ENCODE assay signal across 8 mouse cellular contexts in the genomic region with DNA sequence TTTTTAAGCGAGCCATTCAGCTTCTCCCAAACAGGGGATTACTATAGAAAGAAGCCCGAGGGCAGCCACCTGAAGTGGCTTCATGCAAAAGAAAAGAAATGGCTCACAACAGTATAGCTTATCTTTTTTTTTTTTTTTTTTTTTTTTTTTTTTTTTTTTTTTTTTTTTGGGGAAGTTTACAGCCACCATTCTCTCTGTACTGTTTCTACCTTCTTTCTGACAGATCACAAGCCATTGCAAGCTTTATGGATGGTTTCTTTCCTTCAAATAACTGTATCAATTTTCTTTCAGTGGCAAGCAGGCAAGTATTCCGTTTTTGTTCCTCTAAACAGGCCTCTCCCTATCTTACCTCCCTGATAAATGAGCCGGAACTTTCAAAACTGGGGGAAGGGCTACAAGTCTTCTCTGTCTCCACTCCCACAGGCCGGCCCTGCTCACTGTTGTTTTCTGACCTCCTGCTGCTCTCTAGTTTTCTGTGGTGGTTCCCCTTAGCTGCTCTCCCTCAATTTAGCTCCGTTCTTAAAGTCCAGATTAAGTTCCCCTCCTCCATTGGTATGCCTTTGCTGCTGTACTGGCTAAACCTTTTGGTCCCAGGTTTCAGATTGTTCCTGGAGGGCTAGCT. TPM values are rescaled to one million over a fixed set of nuclear protein-coding genes. Genes with fewer than 3 reads are reported as not detected.
DNase-seq lines count a peak whose midpoint lies in the region; ATAC-seq and TF ChIP-seq lines count a peak whose summit lies in the region.

No protein-coding gene starts in this region.

- H3K9ac ChIP-seq in heart, embryonic 13.5 days = peak overlapping the region; percentile 12
- no peak overlapping the region for H3K9ac ChIP-seq in heart, adult 2 months (ENCODE audit: low read depth, low read length)
- H3K9ac ChIP-seq in heart, embryonic 14.5 days (ENCODE audit: low read length) = peak overlapping the region; percentile 14

- intact Hi-C loops in heart, adult 2 months (cut with DNase I) = no loop called here

- TF ChIP-seq POLR2A in heart, adult 2 months (IDR thresholded peaks at IDR 0.05; ENCODE audit: insufficient read depth, low read depth, low read length) = no peak

- no peak for TF ChIP-seq CTCF in heart, adult 2 months (IDR thresholded peaks at IDR 0.05)

- no peak for DNase-seq in heart, adult 2 months
- DNase-seq in limb, embryonic 10.5 days (ENCODE audit: low spot score) = peak; percentile 44
- DNase-seq in retina, embryonic 14.5 days (ENCODE audit: low spot score) = peak; percentile 57
- no peak for DNase-seq in cerebellum, adult 9-11 months
- no peak for DNase-seq in B cell, adult 2 months
- DNase-seq in urinary bladder, postnatal 4 days (ENCODE audit: low spot score in 2 of 2) = no peak

- H3K9me3 ChIP-seq in heart, embryonic 13.5 days = no peaks in the 10 kb centered on the region
- no peaks in the 10 kb centered on the region for H3K9me3 ChIP-seq in heart, embryonic 14.5 days (ENCODE audit: control insufficient read depth, low read length)
- H3K9me3 ChIP-seq in limb, embryonic 10.5 days (replicated peaks) = no peaks in the 10 kb centered on the region

- 0 out of 2 replicates have a peak, but pooled peaks cover 5% of the 10 kb centered on the region for H3K27me3 ChIP-seq in heart, embryonic 13.5 days (replicated peaks)
- 0 out of 2 replicates have a peak, but pooled peaks cover 4% of the 10 kb centered on the region for H3K27me3 ChIP-seq in heart, adult 2 months (ENCODE audit: control insufficient read depth, insufficient read depth, low read length)
- no peaks in the 10 kb centered on the region for H3K27me3 ChIP-seq in heart, embryonic 14.5 days (ENCODE audit: control insufficient read depth, insufficient read depth, low read length)
- H3K27me3 ChIP-seq in limb, embryonic 10.5 days (ENCODE audit: low read depth, poor library complexity, severe bottlenecking) = peaks cover 22% of the 10 kb centered on the region

- H3K4me2 ChIP-seq in heart, embryonic 13.5 days = peak overlapping the region; percentile 72
- peak overlapping the region; percentile 76 for H3K4me2 ChIP-seq in heart, embryonic 14.5 days (ENCODE audit: low read length)

- H3K79me2 ChIP-seq in heart, adult 2 months (replicated peaks; ENCODE audit: control insufficient read depth, insufficient read depth, low read length) = no peaks in the 10 kb centered on the region

- 12% methylated on average over 6 of the region's 6 CpGs for WGBS in heart, embryonic 13.5 days
- 47% methylated on average over 6 of the region's 6 CpGs for WGBS in heart, adult 2 months
- 13% methylated on average over 6 of the region's 6 CpGs for WGBS in heart, embryonic 14.5 days
- 11% methylated on average over 6 of the region's 6 CpGs for WGBS in limb, embryonic 10.5 days

- no peaks in the 10 kb centered on the region for H3K36me3 ChIP-seq in heart, embryonic 13.5 days
- H3K36me3 ChIP-seq in heart, adult 2 months (ENCODE audit: control insufficient read depth, insufficient read depth, low read length) = no peaks in the 10 kb centered on the region
- H3K36me3 ChIP-seq in heart, embryonic 14.5 days (ENCODE audit: control insufficient read depth, insufficient read depth, low read length) = no peaks in the 10 kb centered on the region
- no peaks in the 10 kb centered on the region for H3K36me3 ChIP-seq in limb, embryonic 10.5 days

- peak overlapping the region; percentile 92 for H3K4me3 ChIP-seq in heart, embryonic 13.5 days
- no peak overlapping the region for H3K4me3 ChIP-seq in heart, adult 2 months
- peak overlapping the region in 1 of 2 experiments; percentile 66; a peak in 1 of 4 replicates for H3K4me3 ChIP-seq in heart, embryonic 14.5 days (ENCODE audit: control insufficient read depth in 1 of 2, insufficient read depth in 1 of 2, low read depth in 1 of 2, low read length in 2 of 2)
- no peak overlapping the region for H3K4me3 ChIP-seq in limb, embryonic 10.5 days

- TF ChIP-seq EP300 in heart, adult 2 months (IDR thresholded peaks at IDR 0.05; ENCODE audit: insufficient read depth, low read depth, low read length) = no peak

- H3K27ac ChIP-seq in heart, embryonic 13.5 days (replicated peaks) = peak overlapping the region; percentile 66
- H3K27ac ChIP-seq in heart, adult 2 months = no peak overlapping the region
- H3K27ac ChIP-seq in heart, embryonic 14.5 days (replicated peaks in 1 of 2; ENCODE audit: control insufficient read depth in 1 of 2, insufficient read depth in 1 of 2, low read depth in 2 of 2, low read length in 2 of 2) = peak overlapping the region; percentile 55 to 76
- H3K27ac ChIP-seq in limb, embryonic 10.5 days = no peak overlapping the region

- peaks cover 51% of the 10 kb centered on the region for H3K4me1 ChIP-seq in heart, embryonic 13.5 days
- H3K4me1 ChIP-seq in heart, adult 2 months (ENCODE audit: control insufficient read depth, insufficient read depth, low read length) = no peaks in the 10 kb centered on the region
- H3K4me1 ChIP-seq in heart, embryonic 14.5 days (ENCODE audit: control insufficient read depth in 2 of 2, insufficient read depth in 2 of 2, low read length in 2 of 2) = peaks cover 13 to 34% of the 10 kb centered on the region in 2 experiments
- peaks cover 54% of the 10 kb centered on the region for H3K4me1 ChIP-seq in limb, embryonic 10.5 days

- no peak for ATAC-seq in heart, embryonic 13.5 days (ENCODE audit: extremely low read depth, insufficient number of reproducible peaks, low FRiP score, low TSS enrichment)
- no peak for ATAC-seq in heart, embryonic 14.5 days (ENCODE audit: insufficient number of reproducible peaks, insufficient read depth, low FRiP score, low read depth)

RNA-seq across cellular contexts. Expression of a gene that starts 1.6 kb away (rescaled TPM):
- 5.8 and 6.9 TPM in 2 replicates for polyA plus RNA-seq in heart, embryonic 13.5 days (2015; fragmentation: Nextera tagmentation; extraction: Ambion mirVana)
- 1 to 10 TPM; 5.3 to 5.8 TPM for total RNA-seq in heart, adult 2 months (2021)
- polyA plus RNA-seq in heart, adult 2 months (2012; rRNA removed) = 2.1 and 3.6 TPM in 2 replicates
- 8.5 and 9.3 TPM in 2 replicates for polyA plus RNA-seq in heart, embryonic 14.5 days (2014; fragmentation: Nextera tagmentation; extraction: Ambion mirVana)
- polyA plus RNA-seq in limb, embryonic 10.5 days (2016; fragmentation: Nextera tagmentation; extraction: Ambion mirVana) = 10.4 and 11.1 TPM in 2 replicates

Comparison
In these comparisons a context has a peak if more than half of its experiments do, and no peak if none do; other contexts are left out.
1. H3K27ac ChIP-seq: peak in heart, embryonic 13.5 days (single experiment) and heart, embryonic 14.5 days (2 of 2); none in heart, adult 2 months (single experiment) and limb, embryonic 10.5 days (single experiment).
2. DNase-seq: peak in limb, embryonic 10.5 days (single experiment) and retina, embryonic 14.5 days (single experiment); none in heart, adult 2 months (0 of 2), cerebellum, adult 9-11 months (single experiment), B cell, adult 2 months (0 of 2) and urinary bladder, postnatal 4 days (0 of 2).